Mouse (Mus musculus) left cerebral cortex, postnatal 10 days (tissue): ENCODE data around the gene Pidd1. TPM values are rescaled to one million over a fixed set of nuclear protein-coding genes. Genes with fewer than 3 reads are reported as not detected.

Experiments
- DNase-seq, 2 experiments: peaks; one replicate each; pipeline ENCODE4 v3.0.0; 2021 to 2022; ENCODE audit warnings: low spot score in 2 of 2, mixed read lengths in 1 of 2; ENCODE audit errors: extremely low spot score in 1 of 2
- intact Hi-C: fragments of 180-260 bp; cut with DNase I; formaldehyde crosslinking; loops from one replicate; pipeline ENCODE4 v1.15.1; 2025
- total RNA-seq, 2 experiments: library from RNA; stranded (reverse); gene quantifications; 2 replicates each; pipeline ENCODE4 v1.2.3; 2021

Gene Pidd1
- total RNA-seq, 2 experiments from 2014 or later = 1.8 to 2.0 TPM

DNA sequence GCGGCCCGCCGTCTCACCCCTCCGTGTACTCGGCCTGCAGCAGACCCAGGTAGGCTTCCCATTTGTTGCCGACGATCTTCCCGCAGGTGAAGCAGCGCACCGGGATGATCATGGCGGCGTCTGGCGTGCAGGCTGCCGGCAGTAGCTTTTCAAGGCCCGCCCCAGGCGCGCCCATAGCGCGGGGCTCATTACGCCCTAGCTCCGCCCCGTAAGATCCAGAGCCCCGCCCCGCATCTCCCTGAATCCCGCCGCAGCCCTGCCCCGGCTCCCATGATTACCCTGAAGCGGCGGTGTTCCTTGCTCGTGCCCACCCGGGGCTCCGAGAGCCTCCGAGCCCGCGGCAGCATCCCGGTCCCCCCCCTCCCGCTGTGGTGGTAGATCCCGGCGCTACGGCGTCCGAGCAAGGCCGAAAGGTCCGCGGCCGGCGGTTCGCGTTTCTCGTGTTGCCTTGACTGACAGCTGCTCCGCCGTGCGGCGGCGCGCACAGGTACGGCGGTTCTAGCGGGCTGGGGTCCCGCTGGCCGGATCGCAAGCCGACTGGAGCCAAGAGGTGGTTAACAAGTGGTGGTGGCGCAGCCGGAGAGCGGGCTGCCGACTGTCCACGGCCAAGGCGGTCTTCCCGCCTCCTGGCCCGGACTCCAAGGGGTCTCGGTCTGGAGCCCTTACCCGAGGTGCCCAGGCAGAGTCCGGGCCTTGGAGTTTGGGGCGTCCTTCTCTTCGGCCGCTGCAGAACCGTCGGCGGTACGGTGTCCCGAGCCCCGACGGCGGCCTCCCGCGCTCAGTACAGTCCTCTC, 31.4 kb upstream of the Pidd1 start, which contains the start of the genes Polr2l and Tspan4:
Gene Polr2l (minus strand): TSS at position 122 of the 794 bp plus-strand sequence.
Gene Tspan4 (plus strand): TSS at position 230 of the 794 bp plus-strand sequence.
- DNase-seq = peak; percentile 77 to 90

GRCm38 (mm10) chr7:141474160-141474559, 30.3 kb upstream of the Pidd1 start:
- DNase-seq = no peak
- intact Hi-C loops = no loop called here

More for the DNA sequence above, 31.4 kb upstream of the Pidd1 start, which contains the start of the genes Polr2l and Tspan4:
- intact Hi-C loops = no loop called here

DNA sequence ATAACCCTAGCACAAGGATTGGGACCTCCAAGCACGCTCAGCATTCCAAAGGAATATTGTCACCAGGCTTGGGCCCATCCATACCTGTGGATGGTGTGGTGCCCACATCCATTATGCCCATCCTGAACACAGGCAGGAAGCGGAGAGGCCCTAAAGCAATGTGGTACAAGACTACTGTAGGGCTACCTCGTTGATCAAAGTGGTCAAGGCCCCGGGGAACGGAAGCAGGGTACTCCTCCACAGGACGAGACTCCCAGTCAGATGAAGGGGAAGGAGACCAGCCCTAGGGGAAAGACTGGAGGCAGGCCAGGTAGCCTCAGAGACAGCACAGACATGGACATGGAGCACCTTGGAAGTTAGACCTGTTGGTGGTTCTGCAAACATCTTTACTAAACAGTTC, 28.9 kb upstream of the Pidd1 start:
- no peak for DNase-seq
- intact Hi-C loops = no loop called here

GRCm38 (mm10) chr7:141472226-141472625, 28.4 kb upstream of the Pidd1 start:
- intact Hi-C loops = no loop called here
- no peak for DNase-seq

DNA sequence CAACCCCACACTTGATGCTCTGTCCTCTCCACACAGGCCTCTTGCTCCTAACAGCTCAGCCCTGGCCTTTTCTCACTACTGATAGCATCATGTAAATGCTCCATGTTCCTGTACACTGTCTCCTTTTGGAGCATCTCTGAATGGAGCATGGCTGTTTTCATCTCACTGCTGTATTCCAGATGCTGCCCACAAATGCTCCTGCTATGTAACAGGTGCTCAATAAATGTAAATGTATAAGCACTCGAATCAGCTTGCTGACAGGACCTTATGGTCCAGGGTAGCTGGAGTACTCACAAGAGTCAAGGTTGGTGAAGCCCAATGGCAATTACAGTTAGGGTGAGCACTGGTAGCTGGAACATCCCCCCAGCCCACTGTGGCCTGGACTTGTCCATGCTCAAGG, 27.4 kb upstream of the Pidd1 start:
- no peak for DNase-seq

DNA sequence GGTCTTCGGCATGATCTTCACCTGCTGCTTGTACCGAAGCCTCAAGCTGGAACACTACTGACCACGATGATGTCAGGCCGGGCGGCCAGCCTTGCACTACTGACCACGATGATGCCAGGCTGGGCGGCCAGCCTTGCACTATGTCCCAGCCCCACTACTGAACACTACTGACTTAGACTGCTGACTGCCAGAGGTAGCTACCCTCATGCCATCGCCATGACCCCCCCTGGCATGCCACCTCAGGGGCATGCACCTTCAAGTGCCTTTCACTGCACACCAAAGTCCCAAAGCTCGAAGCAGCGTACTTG, 26.8 kb upstream of the Pidd1 start:
- intact Hi-C loops = no loop called here
- no peak for DNase-seq

More for the DNA sequence above, 27.4 kb upstream of the Pidd1 start:
- intact Hi-C loops = no loop called here

- DNase-seq = no peak
- intact Hi-C loops = no loop called here
Measured at GRCm38 (mm10) chr7:141469901-141470636, 26.2 kb upstream of the Pidd1 start.

DNA sequence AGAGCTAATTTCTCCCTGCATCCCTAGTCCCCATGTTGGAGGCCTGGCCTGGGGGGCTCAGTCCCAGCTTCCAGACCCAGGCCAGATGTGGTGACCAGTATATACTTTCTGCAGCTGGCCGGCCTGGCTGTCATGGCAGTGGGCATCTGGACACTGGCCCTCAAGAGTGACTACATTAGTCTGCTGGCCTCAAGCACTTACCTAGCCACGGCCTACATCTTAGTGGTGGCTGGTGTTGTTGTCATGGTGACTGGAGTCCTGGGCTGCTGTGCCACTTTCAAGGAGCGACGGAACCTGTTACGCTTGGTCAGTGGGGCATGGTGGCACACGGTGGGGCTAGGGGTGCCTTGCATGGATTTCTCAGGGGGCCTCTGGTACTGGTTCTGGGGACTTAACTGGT, 25.5 kb upstream of the Pidd1 start:
- no peak for DNase-seq
- intact Hi-C loops = no loop called here

- intact Hi-C loops = no loop called here
- DNase-seq = peak in 1 of 2 experiments; percentile 78
Measured at GRCm38 (mm10) chr7:141468522-141469211, 24.8 kb upstream of the Pidd1 start.

- no peak for DNase-seq
- intact Hi-C loops = no loop called here
Measured at GRCm38 (mm10) chr7:141468164-141468521, 24.3 kb upstream of the Pidd1 start.

- intact Hi-C loops = no loop called here
Measured at GRCm38 (mm10) chr7:141467230-141468030, 23.6 kb upstream of the Pidd1 start, which contains the start of gene Cd151. Cd151 (plus strand) TSS chr7:141467392.

DNA sequence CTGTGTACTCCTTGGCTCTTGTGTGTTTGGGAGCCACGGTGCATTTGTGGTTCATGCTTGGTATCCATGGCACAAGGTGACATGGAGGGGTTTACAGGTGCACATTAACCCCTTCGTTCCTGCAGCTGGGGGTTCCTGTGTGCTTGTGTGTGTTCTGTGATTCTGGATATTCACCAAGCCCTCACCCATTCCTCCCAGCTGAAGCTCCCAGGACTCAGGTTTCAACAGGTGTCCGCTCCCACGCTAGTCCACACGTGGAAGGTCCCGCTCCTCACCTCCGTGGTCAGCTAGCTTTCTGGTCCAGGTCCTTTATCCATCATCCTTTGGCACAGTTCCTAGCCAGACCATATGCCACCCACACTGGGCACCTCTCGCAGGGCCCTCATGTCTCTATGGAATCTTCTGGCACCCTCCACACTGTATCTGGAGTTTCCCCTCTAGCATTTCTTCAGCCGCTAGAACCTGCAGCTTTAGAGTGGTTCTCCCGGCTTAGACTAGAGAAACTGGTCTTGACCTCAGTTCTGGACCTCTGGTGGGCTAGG, 22.9 kb upstream of the Pidd1 start:
- intact Hi-C loops = no loop called here

More at GRCm38 (mm10) chr7:141467230-141468030, 23.6 kb upstream of the Pidd1 start, which contains the start of gene Cd151:
- DNase-seq = peak; percentile 60 to 91

GRCm38 (mm10) chr7:141466045-141466394, 22.2 kb upstream of the Pidd1 start:
- intact Hi-C loops = no loop called here
- DNase-seq = peak in 1 of 2 experiments; percentile 48

More for the DNA sequence above, 22.9 kb upstream of the Pidd1 start:
- no peak for DNase-seq

GRCm38 (mm10) chr7:141465388-141466044, 21.7 kb upstream of the Pidd1 start:
- peak in 1 of 2 experiments; percentile 58 for DNase-seq
- intact Hi-C loops = no loop called here

GRCm38 (mm10) chr7:141464603-141465201, 20.9 kb upstream of the Pidd1 start:
- intact Hi-C loops = no loop called here
- peak in 1 of 2 experiments; percentile 62 for DNase-seq

GRCm38 (mm10) chr7:141463824-141464602, 20.2 kb upstream of the Pidd1 start:
- DNase-seq = peak in 1 of 2 experiments; percentile 83
- intact Hi-C loops = no loop called here

DNA sequence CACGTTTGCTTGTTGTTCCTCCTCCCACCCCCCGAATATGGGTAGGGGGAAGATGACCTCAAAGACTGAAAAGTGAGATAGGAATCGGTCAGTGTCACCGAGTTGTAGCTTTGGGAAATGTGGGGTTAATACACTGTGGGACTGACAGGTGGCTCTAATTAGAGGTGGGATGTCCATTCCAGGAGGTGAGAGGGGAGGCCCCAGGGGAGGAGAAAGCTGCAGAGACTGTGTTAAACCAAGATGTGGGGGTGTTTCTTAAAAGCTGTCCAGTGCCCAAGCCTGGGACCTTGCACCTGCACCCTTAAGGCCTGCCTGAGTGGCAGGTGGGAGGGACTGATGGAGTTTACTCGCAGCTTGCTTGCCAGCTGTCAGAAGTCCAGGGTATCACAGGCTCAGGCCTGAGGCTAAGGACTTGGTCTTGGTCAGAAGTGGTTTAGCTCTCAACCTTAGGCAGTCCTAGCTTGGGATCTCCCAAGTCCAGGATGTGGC, 18.6 kb upstream of the Pidd1 start:
- intact Hi-C loops = no loop called here
- DNase-seq = peak in 1 of 2 experiments; percentile 42
